In genomic region chr6:85230762-85231161, GRCm38 (mm10) we compare ENCODE assay signal across 32 mouse cellular contexts. TPM values are rescaled to one million over a fixed set of nuclear protein-coding genes. Genes with fewer than 3 reads are reported as not detected.
"Had no signal": no experiment of that assay in that cellular context is flagged by ENCODE, and none has a peak within 500 bp of the region (broad histone marks: within the 10 kb centered on the region; RNA-seq: fewer than 3 reads in every experiment).

No protein-coding gene starts in this region.

- H3K4me2 ChIP-seq: heart, embryonic 12.5 days; hindbrain, embryonic 12.5 days; hindbrain, embryonic 14.5 days; limb, embryonic 13.5 days; limb, embryonic 15.5 days; liver, embryonic 12.5 days had no signal

- H3K36me3 ChIP-seq: heart, embryonic 10.5 days; heart, embryonic 12.5 days; hindbrain, embryonic 10.5 days; hindbrain, embryonic 12.5 days; limb, embryonic 13.5 days; limb, embryonic 15.5 days; liver, embryonic 12.5 days had no signal

- ATAC-seq: hindbrain, embryonic 16.5 days; inflammation-experienced regulatory T-cells, adult 6 months; liver, embryonic 12.5 days had no signal

- H3K9ac ChIP-seq: heart, embryonic 12.5 days; hindbrain, embryonic 12.5 days; hindbrain, embryonic 14.5 days; limb, embryonic 13.5 days; limb, embryonic 15.5 days; liver, embryonic 12.5 days; liver, embryonic 14.5 days had no signal

- H3K9me3 ChIP-seq: heart, embryonic 10.5 days; heart, embryonic 12.5 days; hindbrain, embryonic 10.5 days; hindbrain, embryonic 12.5 days; limb, embryonic 13.5 days; limb, embryonic 15.5 days; liver, embryonic 12.5 days had no signal

- H3K27me3 ChIP-seq: limb, embryonic 13.5 days; limb, embryonic 15.5 days had no signal

- H3K27ac ChIP-seq: gastrocnemius, adult 2 months; heart, embryonic 10.5 days; hindbrain, embryonic 12.5 days; hindbrain, embryonic 14.5 days; kidney, postnatal 0 days; limb, embryonic 13.5 days; limb, embryonic 15.5 days; liver, embryonic 12.5 days; liver, embryonic 14.5 days had no signal

- DNase-seq: gastrocnemius, adult 2 months; gastrocnemius, postnatal 10 days; gastrocnemius, postnatal 25 days; heart, postnatal 10 days; heart, postnatal 4 days; kidney, adult 11 months; kidney, adult 2 months; kidney, postnatal 14 days; kidney, postnatal 36 days; layer of hippocampus, adult 9-11 months; layer of hippocampus, postnatal 36 days; left cerebral cortex, postnatal 4 days had no signal

- H3K4me3 ChIP-seq: gastrocnemius, adult 2 months; heart, embryonic 10.5 days; heart, embryonic 12.5 days; hindbrain, embryonic 10.5 days; hindbrain, embryonic 12.5 days; limb, embryonic 13.5 days; limb, embryonic 15.5 days; liver, embryonic 12.5 days had no signal

RNA-seq across cellular contexts. Expression of gene Emx1, which starts 43.5 kb away (rescaled TPM):
- total RNA-seq: gastrocnemius, adult 2 months; gastrocnemius, postnatal 10 days; gastrocnemius, postnatal 25 days; gastrocnemius, postnatal 4 days; granulocyte monocyte progenitor cell, adult 5-6 weeks; heart, adult 8-10 months; heart, postnatal 10 days; heart, postnatal 25 days; heart, postnatal 4 days; liver, adult 2 months had no signal
- polyA plus RNA-seq: heart, embryonic 12.5 days; heart, embryonic 14.5 days; heart, embryonic 16.5 days; hindbrain, embryonic 14.5 days; hindbrain, embryonic 16.5 days; inflammation-experienced regulatory T-cells, adult 6 months; large intestine, adult 2 months; liver, adult 2 months; liver, embryonic 12.5 days had no signal
